Comparison of ENCODE assay signal across 21 mouse cellular contexts in genomic region chr5:36779512-36779911, GRCm38 (mm10). TPM values are rescaled to one million over a fixed set of nuclear protein-coding genes. Genes with fewer than 3 reads are reported as not detected.
A peak's percentile ranks its signal among the peaks of the same experiment; 100 is the strongest.
DNase-seq lines count a peak whose midpoint lies in the region; ATAC-seq and TF ChIP-seq lines count a peak whose summit lies in the region.
"Had no signal": no experiment of that assay in that cellular context is flagged by ENCODE, and none has a peak within 500 bp of the region (broad histone marks: within the 10 kb centered on the region; RNA-seq: fewer than 3 reads in every experiment).

No protein-coding gene starts in this region.

- intact Hi-C loops in left cerebral cortex, postnatal 10 days (cut with DNase I): no loop called here

- DNase-seq in left cerebral cortex, postnatal 10 days (ENCODE audit: extremely low spot score in 1 of 2, low spot score in 2 of 2): no peak
- no peak for DNase-seq in layer of hippocampus, adult 8-10 months (ENCODE audit: low spot score in 2 of 2)
- DNase-seq: adrenal gland, adult 8-10 months; adrenal gland, postnatal 14 days; adrenal gland, postnatal 36 days; cerebellum, adult 11-12 months; cerebellum, adult 2 months; cerebellum, adult 9-10 months; cerebellum, postnatal 10 days; cerebellum, postnatal 25 days; forebrain, postnatal 0 days had no signal

- no peaks in the 10 kb centered on the region for H3K79me2 ChIP-seq in myocyte (ENCODE audit: control insufficient read depth, insufficient read depth)

- ATAC-seq in megakaryocyte, adult 5-6 weeks (ENCODE audit: poor library complexity, severe bottlenecking): no peak
- ATAC-seq: activated CD4-positive, CD25-positive, alpha-beta regulatory T cell, adult 4 months; forebrain, embryonic 13.5 days; forebrain, embryonic 15.5 days; forebrain, postnatal 0 days; Patski had no signal

- H3K4me1 ChIP-seq in megakaryocyte, embryonic 14.5 days: peaks cover 25% of the 10 kb centered on the region
- no peaks in the 10 kb centered on the region for H3K4me1 ChIP-seq in embryonic fibroblast, embryonic 13.5 days (ENCODE audit: control insufficient read depth, insufficient read depth, low read length)
- H3K4me1 ChIP-seq: forebrain, embryonic 13.5 days; forebrain, embryonic 15.5 days had no signal

- peak overlapping the region; percentile 75 for H3K4me3 ChIP-seq in megakaryocyte, embryonic 14.5 days (replicated peaks)
- no peak overlapping the region for H3K4me3 ChIP-seq in embryonic fibroblast, embryonic 13.5 days (ENCODE audit: insufficient read depth, low read length)
- H3K4me3 ChIP-seq in myocyte: no peak overlapping the region
- H3K4me3 ChIP-seq: embryonic facial prominence, embryonic 10.5 days; embryonic facial prominence, embryonic 12.5 days; forebrain, embryonic 13.5 days; forebrain, embryonic 15.5 days had no signal

- peak overlapping the region; percentile 45 for H3ac ChIP-seq in myocyte (ENCODE audit: control insufficient read depth, insufficient read length)

- H3K27me3 ChIP-seq in megakaryocyte, embryonic 14.5 days (replicated peaks): peaks cover 18% of the 10 kb centered on the region
- peaks cover 10% of the 10 kb centered on the region for H3K27me3 ChIP-seq in myocyte (ENCODE audit: control insufficient read depth, insufficient read depth, insufficient read length)
- H3K27me3 ChIP-seq: embryonic facial prominence, embryonic 12.5 days; forebrain, embryonic 13.5 days; forebrain, embryonic 15.5 days; Patski had no signal

- H3K36me3 ChIP-seq in megakaryocyte, embryonic 14.5 days (replicated peaks; ENCODE audit: low read length): no peaks in the 10 kb centered on the region
- no peaks in the 10 kb centered on the region for H3K36me3 ChIP-seq in myocyte (ENCODE audit: control insufficient read depth, insufficient read depth)
- H3K36me3 ChIP-seq: embryonic facial prominence, embryonic 10.5 days; embryonic facial prominence, embryonic 12.5 days; forebrain, embryonic 15.5 days had no signal

- TF ChIP-seq POLR2A in embryonic fibroblast, embryonic 13.5 days (IDR thresholded peaks at IDR 0.05; ENCODE audit: low read depth, low read length): 0 out of 2 replicates have a peak, but pooled peaks have one; percentile 23
- TF ChIP-seq POLR2A in myocyte (IDR thresholded peaks at IDR 0.05; ENCODE audit: insufficient read length, low read depth): no peak

- H3K4me2 ChIP-seq in myocyte (ENCODE audit: low read depth): no peak overlapping the region
- H3K4me2 ChIP-seq: embryonic facial prominence, embryonic 12.5 days; forebrain, embryonic 13.5 days; forebrain, embryonic 15.5 days had no signal

- H3K9me3 ChIP-seq in megakaryocyte, embryonic 14.5 days: peaks cover 29% of the 10 kb centered on the region
- H3K9me3 ChIP-seq: forebrain, embryonic 15.5 days had no signal

- TF ChIP-seq CTCF in embryonic fibroblast, embryonic 13.5 days (IDR thresholded peaks at IDR 0.05; ENCODE audit: borderline replicate concordance, insufficient read depth, low read length): no peak

- H3K27ac ChIP-seq in embryonic fibroblast, embryonic 13.5 days (ENCODE audit: insufficient read depth, low read length): no peak overlapping the region
- H3K27ac ChIP-seq: embryonic facial prominence, embryonic 10.5 days; embryonic facial prominence, embryonic 12.5 days; forebrain, embryonic 13.5 days; forebrain, embryonic 15.5 days had no signal

TF ChIP-seq in myocyte, 11 proteins besides CTCF, POLR2A, EP300 and RAD21:
- peak in 1 of 3 experiments; percentile 5 for TF ChIP-seq MYOG (IDR thresholded peaks at IDR 0.05; ENCODE audit: control insufficient read depth in 1 of 3, insufficient read depth in 1 of 3, insufficient read length in 2 of 3, low read depth in 2 of 3)
- no peak for TF ChIP-seq TCF12 (IDR thresholded peaks at IDR 0.05; ENCODE audit: insufficient read depth, poor library complexity, severe bottlenecking)

RNA-seq across cellular contexts. Expression of gene Mrfap1, which starts 17.1 kb away (rescaled TPM):
- polyA plus RNA-seq in megakaryocyte, embryonic 14.5 days (2012; ENCODE audit: insufficient read depth, low replicate concordance): 15.3 and 78.1 TPM in 2 replicates
- total RNA-seq in megakaryocyte, adult 5-6 weeks (2015): 194 and 201 TPM in 2 replicates
- total RNA-seq in megakaryocyte, adult 5-6 weeks (2017): 227 and 275 TPM in 2 replicates
- polyA plus RNA-seq in embryonic fibroblast, embryonic 13.5 days (2011; ENCODE audit: insufficient read length, low read depth, missing spikeins): 316 and 394 TPM in 2 replicates
- 263 TPM for polyA plus RNA-seq in myocyte (2012; fragmentation: generic; extraction: Trizol)
- 100 to 1,000 TPM; 454 to 457 TPM for total RNA-seq in left cerebral cortex, postnatal 10 days (2021)
- 100 to 1,000 TPM; 515 to 533 (median 521) TPM for total RNA-seq in layer of hippocampus, adult 8-10 months (2022)

RNA-seq across cellular contexts. Expression of gene Bloc1s4, which starts 31.1 kb away (rescaled TPM):
- polyA plus RNA-seq in megakaryocyte, embryonic 14.5 days (2012; ENCODE audit: insufficient read depth, low replicate concordance): 27.2 and 43.7 TPM in 2 replicates
- total RNA-seq in megakaryocyte, adult 5-6 weeks (2015): 11.4 and 14.9 TPM in 2 replicates
- total RNA-seq in megakaryocyte, adult 5-6 weeks (2017): 12.2 and 13.2 TPM in 2 replicates
- 9.3 and 11.4 TPM in 2 replicates for polyA plus RNA-seq in embryonic fibroblast, embryonic 13.5 days (2011; ENCODE audit: insufficient read length, low read depth, missing spikeins)
- 20.3 TPM for polyA plus RNA-seq in myocyte (2012; fragmentation: generic; extraction: Trizol)
- 10 to 100 TPM; 16.5 to 20.7 TPM for total RNA-seq in left cerebral cortex, postnatal 10 days (2021)
- total RNA-seq in layer of hippocampus, adult 8-10 months (2022): 10 to 100 TPM; 14.4 to 21.4 (median 18.5) TPM

RNA-seq across cellular contexts. Expression of gene Man2b2, which starts 50.9 kb away (rescaled TPM):
- 66.2 and 73.5 TPM in 2 replicates for polyA plus RNA-seq in megakaryocyte, embryonic 14.5 days (2012; ENCODE audit: insufficient read depth, low replicate concordance)
- 29.5 and 42.3 TPM in 2 replicates for total RNA-seq in megakaryocyte, adult 5-6 weeks (2015)
- 19.7 and 23.9 TPM in 2 replicates for total RNA-seq in megakaryocyte, adult 5-6 weeks (2017)
- 49.5 and 52.8 TPM in 2 replicates for polyA plus RNA-seq in embryonic fibroblast, embryonic 13.5 days (2011; ENCODE audit: insufficient read length, low read depth, missing spikeins)
- polyA plus RNA-seq in myocyte (2012; fragmentation: generic; extraction: Trizol): 9.7 TPM
- total RNA-seq in left cerebral cortex, postnatal 10 days (2021): 10 to 100 TPM; 18.2 to 23.1 TPM
- total RNA-seq in layer of hippocampus, adult 8-10 months (2022): 10 to 100 TPM; 26.8 to 50.4 (median 37.5) TPM
